Mouse (Mus musculus) CD4-positive helper T cell, adult 2 months (primary cell): Measurements from ENCODE around the gene Nup62.
"Not testable (repeated sequence)": the region's sequence is repeated elsewhere in the genome, so short reads cannot be mapped to it uniquely, and the experiment has no call there.

Experiments
- DNase-seq: peaks from one replicate; pipeline ENCODE4 v3.0.0-alpha.2; 2012; ENCODE audit warnings: low read depth, missing footprints, low spot score

The Nup62 gene

GRCm38 (mm10) chr7:44863982-44864494 lies 48.1 kb downstream of the Nup62 start:
- no peak for DNase-seq

DNA sequence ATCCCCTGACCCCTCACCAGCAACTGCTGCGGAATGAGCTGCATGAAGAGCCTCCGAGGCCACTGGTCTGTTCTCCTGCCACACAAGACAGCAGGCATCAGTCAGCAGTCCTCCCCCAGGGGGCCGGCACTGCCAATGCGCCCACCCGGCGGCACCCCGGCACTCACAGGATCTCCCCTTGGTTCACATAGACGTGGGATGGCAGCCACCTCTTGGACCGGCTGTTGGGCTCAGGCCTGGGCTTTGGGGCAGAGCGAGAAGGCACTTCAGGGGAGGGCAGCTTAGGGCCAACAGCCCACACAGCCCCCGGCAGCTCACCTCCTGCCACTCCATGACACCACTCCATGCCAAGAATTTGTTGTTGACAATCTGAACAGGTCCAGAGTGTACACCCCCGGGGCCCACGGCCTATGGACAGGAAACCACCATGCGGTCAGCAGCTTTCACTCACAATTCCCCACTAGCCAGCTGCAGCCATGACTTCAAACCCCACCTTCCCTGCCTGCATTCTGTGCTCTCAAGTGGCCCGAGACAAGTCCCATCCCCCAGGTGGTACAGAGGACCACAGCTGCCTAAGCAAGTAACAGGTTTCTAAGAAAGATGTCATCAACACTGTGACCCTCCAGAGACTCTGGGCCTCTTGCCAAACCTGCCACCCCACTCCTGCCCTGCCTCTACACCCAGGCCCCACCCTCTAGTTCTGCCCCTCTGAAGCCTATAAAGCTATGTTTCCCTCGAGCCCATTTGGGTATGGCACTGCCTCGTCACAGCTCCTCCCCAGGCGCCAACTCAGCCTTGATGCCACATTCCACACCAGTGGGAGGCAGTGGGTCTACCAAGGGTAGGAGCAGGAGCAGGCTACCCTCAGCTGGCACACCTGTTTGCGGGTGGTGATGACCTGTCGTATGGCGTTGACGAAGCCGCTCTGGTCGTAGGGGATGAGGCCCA lies 49.0 kb downstream of the Nup62 start:
- DNase-seq, result no peak

- DNase-seq, result no peak
These were observed 50.6 kb downstream of the Nup62 start for GRCm38 (mm10) chr7:44866276-44867009.

DNA sequence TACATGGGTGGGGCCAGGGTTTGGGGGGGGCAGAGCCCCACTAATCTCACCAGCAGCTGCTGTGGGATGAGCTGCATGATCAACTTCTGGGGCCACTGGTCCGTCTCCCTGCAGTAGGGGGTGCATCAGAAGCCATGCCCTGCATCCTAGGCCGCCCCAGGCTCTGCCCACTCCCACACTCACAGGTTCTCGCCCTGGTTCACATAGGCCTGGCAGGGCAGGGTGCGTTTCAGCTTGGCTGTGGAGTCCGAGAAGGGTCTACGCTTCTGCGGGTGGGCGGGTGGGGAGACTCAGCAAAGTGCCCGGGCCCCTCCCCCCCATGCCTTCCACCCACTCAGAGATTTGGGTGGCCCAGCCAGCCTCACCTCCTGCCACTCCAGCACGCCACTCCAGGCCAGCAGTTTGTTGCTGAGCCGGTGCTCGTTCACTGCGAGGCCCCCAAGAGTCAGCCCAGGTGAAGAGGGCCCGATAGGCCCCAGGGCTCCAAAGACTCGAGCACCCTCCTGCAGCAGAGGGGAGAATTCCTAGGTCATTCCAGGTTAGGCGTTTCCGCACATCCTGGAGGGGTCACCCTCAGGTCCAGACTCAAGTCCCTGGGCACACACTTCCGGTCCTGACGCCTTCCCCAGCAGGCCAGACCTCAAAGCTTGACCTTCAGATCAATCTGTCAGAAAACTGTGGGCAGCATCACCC lies 51.3 kb downstream of the Nup62 start:
- no peak for DNase-seq

DNA sequence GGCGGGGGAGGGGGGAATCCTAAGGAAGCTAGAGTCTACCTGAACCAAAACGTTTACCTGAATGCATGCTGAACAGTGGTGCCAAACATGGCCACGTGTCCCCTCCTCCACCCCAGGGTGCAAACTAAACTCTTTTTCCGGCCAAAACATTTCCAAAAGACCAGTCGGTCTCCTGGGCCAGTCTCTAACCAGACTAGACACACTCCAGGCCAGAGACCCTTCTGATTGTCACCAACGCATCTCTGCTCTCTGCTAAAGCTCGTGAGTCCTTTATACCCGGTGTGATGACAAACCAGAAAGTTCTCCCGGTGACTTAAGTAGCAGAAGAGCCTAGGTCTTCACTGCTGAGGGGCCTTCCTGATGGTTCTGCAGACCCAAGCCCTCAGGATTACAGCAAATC lies 51.9 kb downstream of the Nup62 start:
- DNase-seq, result no peak

- no peak for DNase-seq
These were observed 52.6 kb downstream of the Nup62 start for GRCm38 (mm10) chr7:44868465-44868864.

GRCm38 (mm10) chr7:44868919-44869696 lies 53.2 kb downstream of the Nup62 start:
- DNase-seq, result peak; percentile 63

DNA sequence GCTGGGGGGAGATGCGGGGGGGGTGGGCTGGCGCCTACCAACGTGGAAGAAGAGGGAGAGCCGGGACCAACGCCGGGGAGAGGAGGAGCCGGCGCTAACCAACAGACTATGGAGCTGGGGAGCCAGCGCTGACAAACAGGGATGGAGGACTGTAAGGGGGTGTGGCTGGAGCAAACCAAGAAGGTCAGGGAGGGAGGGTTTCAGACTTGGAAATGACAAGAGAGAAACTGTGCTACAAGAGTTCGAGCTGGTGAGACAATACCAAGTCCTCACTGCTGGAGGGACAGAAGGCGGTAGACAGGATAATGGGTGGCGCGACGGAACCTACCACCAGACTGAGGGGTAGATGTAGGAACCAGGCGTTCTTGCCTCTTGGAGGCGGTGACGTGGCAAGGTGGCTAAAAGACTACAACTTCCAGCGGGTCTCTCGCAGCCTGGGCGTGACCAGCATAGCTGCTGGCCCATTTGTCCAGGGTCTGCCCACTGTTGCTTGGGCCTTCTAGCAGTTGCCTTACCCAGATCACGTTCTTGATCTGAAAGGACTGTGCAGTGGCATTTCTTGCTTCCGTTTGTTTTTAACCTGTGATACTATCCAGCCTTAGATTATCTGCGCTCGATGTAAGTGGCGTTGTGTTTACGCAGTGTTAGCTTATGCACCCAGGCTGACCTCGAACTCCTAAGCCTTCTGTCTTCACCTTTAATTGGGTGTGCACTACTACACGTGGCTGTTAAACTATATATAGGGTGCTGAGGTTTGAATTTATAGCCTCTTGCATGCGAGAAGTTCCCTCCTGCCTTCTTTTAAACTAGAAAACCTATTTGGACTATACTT lies 54.0 kb downstream of the Nup62 start, which contains the start of gene Ptov1:
Gene Ptov1 (minus strand): TSS at position 92 of the 832 bp plus-strand sequence.
- peak; percentile 86 for DNase-seq

DNA sequence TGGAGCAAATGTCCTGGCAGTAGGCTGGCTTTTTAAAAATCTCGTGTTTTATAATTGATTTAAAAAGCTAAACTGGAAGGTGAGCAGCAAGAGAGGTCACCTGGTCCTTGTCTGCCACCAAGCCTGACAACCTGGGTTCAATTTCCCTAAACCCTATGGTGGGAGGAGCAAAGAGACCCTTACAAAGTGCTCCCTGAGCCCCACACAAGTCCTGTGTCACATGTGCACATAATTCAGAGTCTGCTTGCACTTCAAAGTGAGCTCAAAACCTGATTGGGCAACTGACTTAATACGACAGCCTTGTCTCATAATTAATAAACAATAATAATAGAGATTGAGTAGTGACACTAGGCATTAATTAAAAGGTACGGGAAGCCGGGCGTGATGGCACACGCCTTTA lies 54.7 kb downstream of the Nup62 start:
- no peak for DNase-seq

DNA sequence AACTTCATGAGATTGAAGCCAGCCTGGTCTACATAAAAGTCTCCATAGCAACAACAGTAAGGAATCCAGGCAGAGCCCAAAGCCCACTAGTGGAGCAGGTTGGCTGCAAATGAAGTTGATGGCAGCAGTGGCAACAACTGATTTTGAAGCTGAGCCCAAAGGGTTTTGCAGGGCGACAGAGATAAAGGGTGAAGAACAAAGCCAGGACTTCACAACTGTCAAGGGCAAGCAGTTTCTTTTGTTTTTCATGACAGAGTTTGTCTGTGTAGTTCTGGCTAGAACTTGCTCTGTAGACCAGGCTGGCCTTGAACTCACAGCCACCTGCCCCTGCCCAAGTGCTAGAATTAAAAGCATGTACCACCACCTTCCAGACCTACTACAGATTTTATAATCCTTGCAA lies 55.3 kb downstream of the Nup62 start:
- DNase-seq, result no peak

DNA sequence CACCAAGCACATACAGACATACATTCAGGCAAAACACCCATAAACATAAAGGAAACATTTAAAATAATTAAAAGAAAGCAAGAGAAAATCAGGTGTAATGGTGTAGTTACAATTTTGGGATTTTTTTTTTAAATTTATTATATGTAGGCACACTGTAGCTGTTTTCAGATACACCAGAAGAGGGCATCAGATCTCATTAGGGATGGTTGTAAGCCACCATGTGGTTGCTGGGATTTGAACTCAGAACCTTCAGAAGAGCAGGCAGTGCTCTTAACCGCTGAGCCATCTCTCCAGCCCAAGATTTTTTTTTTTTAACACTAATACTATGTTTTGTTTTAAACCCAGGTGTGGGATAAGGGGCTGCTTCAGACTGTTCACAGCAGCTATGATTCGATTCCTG lies 55.9 kb downstream of the Nup62 start:
- not testable (repeated sequence) for DNase-seq

DNA sequence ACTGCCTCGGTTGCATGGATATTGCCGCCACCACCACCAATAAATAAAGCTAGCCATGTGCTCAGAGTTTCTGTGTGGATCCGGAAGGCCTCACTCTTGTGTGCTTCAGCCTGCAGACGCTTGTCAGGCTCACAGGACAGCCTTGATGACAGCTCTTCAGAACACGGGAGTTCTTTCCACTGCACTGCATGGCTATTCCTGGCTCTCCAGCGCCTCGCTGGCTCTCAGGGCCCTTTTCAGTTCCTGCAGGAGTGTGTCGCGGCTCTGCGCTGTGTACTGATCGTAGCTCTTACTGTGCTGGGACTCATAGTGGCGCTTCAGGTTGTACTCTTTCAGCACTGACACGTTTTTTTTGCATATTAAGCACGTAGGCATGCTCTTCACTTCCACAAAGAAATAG lies 61.9 kb downstream of the Nup62 start:
- no peak for DNase-seq
